ENCODE assay signal across 9 mouse cellular contexts in genomic region chr2:153914151-153914550, GRCm38 (mm10). TPM values are rescaled to one million over a fixed set of nuclear protein-coding genes. Genes with fewer than 3 reads are reported as not detected.
DNase-seq lines count a peak whose midpoint lies in the region; ATAC-seq lines count a peak whose summit lies in the region.
"Had no signal": no experiment of that assay in that cellular context is flagged by ENCODE, and none has a peak within 500 bp of the region (broad histone marks: within the 10 kb centered on the region; RNA-seq: fewer than 3 reads in every experiment).

No protein-coding gene starts in this region.

- H3K4me2 ChIP-seq in embryonic facial prominence, embryonic 14.5 days (ENCODE audit: low read depth, low read length): no peak overlapping the region
- H3K4me2 ChIP-seq in hindbrain, embryonic 12.5 days (replicated peaks): no peak overlapping the region
- H3K4me2 ChIP-seq: forebrain, embryonic 13.5 days had no signal

- H3K9ac ChIP-seq in embryonic facial prominence, embryonic 14.5 days (ENCODE audit: low read depth, low read length): no peak overlapping the region
- no peak overlapping the region for H3K9ac ChIP-seq in hindbrain, embryonic 12.5 days
- H3K9ac ChIP-seq: forebrain, embryonic 13.5 days had no signal

- ATAC-seq in embryonic facial prominence, embryonic 14.5 days (ENCODE audit: low read depth): 0 out of 2 replicates have a peak, but pooled peaks have one; percentile 33
- ATAC-seq in hindbrain, embryonic 12.5 days (ENCODE audit: low FRiP score): no peak
- ATAC-seq: forebrain, embryonic 13.5 days had no signal

- no peaks in the 10 kb centered on the region for H3K4me1 ChIP-seq in embryonic facial prominence, embryonic 14.5 days (ENCODE audit: control insufficient read depth, insufficient read depth, low read length)
- H3K4me1 ChIP-seq in embryonic facial prominence, embryonic 10.5 days: peaks cover 5% of the 10 kb centered on the region
- no peaks in the 10 kb centered on the region; the same call in 1 of the 2 replicates for H3K4me1 ChIP-seq in hindbrain, embryonic 12.5 days

- no peaks in the 10 kb centered on the region for H3K36me3 ChIP-seq in embryonic facial prominence, embryonic 14.5 days (ENCODE audit: control insufficient read depth, insufficient read depth, low read length)
- no peaks in the 10 kb centered on the region for H3K36me3 ChIP-seq in embryonic facial prominence, embryonic 10.5 days (replicated peaks)
- no peaks in the 10 kb centered on the region for H3K36me3 ChIP-seq in hindbrain, embryonic 12.5 days

- H3K27me3 ChIP-seq in embryonic facial prominence, embryonic 14.5 days (replicated peaks; ENCODE audit: control insufficient read depth, insufficient read depth, low read length): no peaks in the 10 kb centered on the region
- no peaks in the 10 kb centered on the region for H3K27me3 ChIP-seq in embryonic facial prominence, embryonic 10.5 days (replicated peaks; ENCODE audit: low read depth, poor library complexity, severe bottlenecking)
- H3K27me3 ChIP-seq in hindbrain, embryonic 12.5 days: no peaks in the 10 kb centered on the region
- H3K27me3 ChIP-seq: forebrain, embryonic 13.5 days had no signal

- no peaks in the 10 kb centered on the region for H3K9me3 ChIP-seq in embryonic facial prominence, embryonic 14.5 days (ENCODE audit: control insufficient read depth, low read length)
- H3K9me3 ChIP-seq in embryonic facial prominence, embryonic 10.5 days: no peaks in the 10 kb centered on the region
- no peaks in the 10 kb centered on the region for H3K9me3 ChIP-seq in hindbrain, embryonic 12.5 days (replicated peaks)
- H3K9me3 ChIP-seq: forebrain, embryonic 13.5 days had no signal

- no peak overlapping the region for H3K27ac ChIP-seq in embryonic facial prominence, embryonic 14.5 days (replicated peaks; ENCODE audit: low read depth, low read length)
- no peak overlapping the region for H3K27ac ChIP-seq in embryonic facial prominence, embryonic 10.5 days (replicated peaks)
- H3K27ac ChIP-seq in hindbrain, embryonic 12.5 days: no peak overlapping the region
- H3K27ac ChIP-seq: forebrain, embryonic 13.5 days had no signal

- no peak overlapping the region for H3K4me3 ChIP-seq in embryonic facial prominence, embryonic 14.5 days (ENCODE audit: low read depth, low read length)
- H3K4me3 ChIP-seq in embryonic facial prominence, embryonic 10.5 days: no peak overlapping the region
- H3K4me3 ChIP-seq in hindbrain, embryonic 12.5 days: no peak overlapping the region
- H3K4me3 ChIP-seq: forebrain, embryonic 13.5 days had no signal

- peak; percentile 11 for DNase-seq in embryonic facial prominence, embryonic 14.5 days (ENCODE audit: low spot score)
- DNase-seq in embryonic facial prominence, embryonic 10.5 days (ENCODE audit: low spot score): no peak
- peak; percentile 39 for DNase-seq in ovary, adult 18-20 months (ENCODE audit: low spot score)
- DNase-seq in ovary, postnatal 10 days (ENCODE audit: low spot score): no peak
- DNase-seq in layer of hippocampus, adult 8-10 months (ENCODE audit: low spot score in 2 of 2): peak; percentile 14 to 29
- peak; percentile 23 for DNase-seq in right cerebral cortex, postnatal 4 days
- no peak for DNase-seq in kidney, adult 9 months

- WGBS in embryonic facial prominence, embryonic 14.5 days: 55% methylated on average over 5 of the region's 5 CpGs
- WGBS in embryonic facial prominence, embryonic 10.5 days: 75% methylated on average over 5 of the region's 5 CpGs
- WGBS in hindbrain, embryonic 12.5 days: 60% methylated on average over 5 of the region's 5 CpGs

RNA-seq across cellular contexts. Expression of gene Bpifb3, which starts 3.9 kb away (rescaled TPM):
- polyA plus RNA-seq in embryonic facial prominence, embryonic 14.5 days (2014; fragmentation: Nextera tagmentation; extraction: Ambion mirVana): 0.10 TPM in 1 of 2 replicates, not detected in the other
- not detected in 2 replicates for polyA plus RNA-seq in embryonic facial prominence, embryonic 10.5 days (2016; fragmentation: Nextera tagmentation; extraction: Ambion mirVana)
- not detected for total RNA-seq in layer of hippocampus, adult 8-10 months (2022)
- polyA plus RNA-seq in hindbrain, embryonic 12.5 days (2016; fragmentation: Nextera tagmentation; extraction: Ambion mirVana): not detected in 2 replicates
- polyA plus RNA-seq: forebrain, embryonic 13.5 days had no signal

RNA-seq across cellular contexts. Expression of gene Bpifb6, which starts 14.0 kb away (rescaled TPM):
- polyA plus RNA-seq in embryonic facial prominence, embryonic 14.5 days (2014; fragmentation: Nextera tagmentation; extraction: Ambion mirVana): 0.16 TPM in 1 of 2 replicates, not detected in the other
- polyA plus RNA-seq in embryonic facial prominence, embryonic 10.5 days (2016; fragmentation: Nextera tagmentation; extraction: Ambion mirVana): not detected in 2 replicates
- total RNA-seq in layer of hippocampus, adult 8-10 months (2022): not detected
- polyA plus RNA-seq in hindbrain, embryonic 12.5 days (2016; fragmentation: Nextera tagmentation; extraction: Ambion mirVana): not detected in 2 replicates
- polyA plus RNA-seq: forebrain, embryonic 13.5 days had no signal

RNA-seq across cellular contexts. Expression of gene Bpifb4, which starts 23.9 kb away (rescaled TPM):
- polyA plus RNA-seq in embryonic facial prominence, embryonic 14.5 days (2014; fragmentation: Nextera tagmentation; extraction: Ambion mirVana): 0.11 TPM in 1 of 2 replicates, not detected in the other
- polyA plus RNA-seq in embryonic facial prominence, embryonic 10.5 days (2016; fragmentation: Nextera tagmentation; extraction: Ambion mirVana): 0.10 and 0.16 TPM in 2 replicates
- total RNA-seq in layer of hippocampus, adult 8-10 months (2022): not detected
- not detected in 2 replicates for polyA plus RNA-seq in hindbrain, embryonic 12.5 days (2016; fragmentation: Nextera tagmentation; extraction: Ambion mirVana)
- polyA plus RNA-seq: forebrain, embryonic 13.5 days had no signal

RNA-seq across cellular contexts. Expression of gene Bpifb2, which starts 39.3 kb away (rescaled TPM):
- not detected in 2 replicates for polyA plus RNA-seq in embryonic facial prominence, embryonic 14.5 days (2014; fragmentation: Nextera tagmentation; extraction: Ambion mirVana)
- polyA plus RNA-seq in embryonic facial prominence, embryonic 10.5 days (2016; fragmentation: Nextera tagmentation; extraction: Ambion mirVana): not detected in 2 replicates
- total RNA-seq in layer of hippocampus, adult 8-10 months (2022): not detected
- not detected in 2 replicates for polyA plus RNA-seq in hindbrain, embryonic 12.5 days (2016; fragmentation: Nextera tagmentation; extraction: Ambion mirVana)
- polyA plus RNA-seq: forebrain, embryonic 13.5 days had no signal

RNA-seq across cellular contexts. Expression of gene Sun5, which starts 43.3 kb away (rescaled TPM):
- not detected in 2 replicates for polyA plus RNA-seq in embryonic facial prominence, embryonic 14.5 days (2014; fragmentation: Nextera tagmentation; extraction: Ambion mirVana)
- not detected in 2 replicates for polyA plus RNA-seq in embryonic facial prominence, embryonic 10.5 days (2016; fragmentation: Nextera tagmentation; extraction: Ambion mirVana)
- total RNA-seq in layer of hippocampus, adult 8-10 months (2022): not detected
- not detected in 2 replicates for polyA plus RNA-seq in hindbrain, embryonic 12.5 days (2016; fragmentation: Nextera tagmentation; extraction: Ambion mirVana)
- polyA plus RNA-seq: forebrain, embryonic 13.5 days had no signal

Comparison
In these comparisons a context has a peak if more than half of its experiments do, and no peak if none do; other contexts are left out.
1. DNase-seq: peak in embryonic facial prominence, embryonic 14.5 days (single experiment), ovary, adult 18-20 months (single experiment), layer of hippocampus, adult 8-10 months (2 of 2) and right cerebral cortex, postnatal 4 days (single experiment); none in embryonic facial prominence, embryonic 10.5 days (single experiment), ovary, postnatal 10 days (single experiment) and kidney, adult 9 months (single experiment).